Mouse (Mus musculus) kidney, embryonic 16.5 days (tissue): Measurements from ENCODE around the gene Kifc3. TPM values are rescaled to one million over a fixed set of nuclear protein-coding genes. Genes with fewer than 3 reads are reported as not detected.

Source experiments
- ATAC-seq: fragments of 200-750 bp; cut with Nextera tagmentation; 2 replicates; pipeline ENCODE4 v1.8.0; 2017; ENCODE audit warnings: moderate TSS enrichment; ENCODE audit not compliant: low FRiP score, low TSS enrichment
- H3K27ac ChIP-seq: fragments of 300-500 bp; sonication (generic); 2 replicates; pipeline ENCODE4 v1.5.1; 2014; ENCODE audit warnings: low read length
- H3K27me3 ChIP-seq: fragments of 300-500 bp; sonication (generic); 2 replicates; pipeline ENCODE4 v1.6.1; 2014; ENCODE audit warnings: low read length, control low read depth, mixed read lengths; ENCODE audit not compliant: insufficient read depth
- H3K36me3 ChIP-seq: fragments of 300-500 bp; sonication (generic); 2 replicates; pipeline ENCODE4 v1.6.1; 2014; ENCODE audit warnings: low read length, control low read depth, mixed read lengths; ENCODE audit not compliant: insufficient read depth
- H3K4me1 ChIP-seq: fragments of 300-500 bp; sonication (generic); 2 replicates; pipeline ENCODE4 v1.6.1; 2014; ENCODE audit warnings: low read length, control low read depth, mixed read lengths; ENCODE audit not compliant: insufficient read depth
- H3K4me2 ChIP-seq: fragments of 300-500 bp; sonication (generic); replicated peaks from 2 replicates; pipeline ENCODE4 v1.6.1; 2014; ENCODE audit warnings: low read depth, low read length
- H3K4me3 ChIP-seq: fragments of 300-500 bp; sonication (generic); 2 replicates; pipeline ENCODE4 v1.5.1; 2014; ENCODE audit warnings: mild to moderate bottlenecking, low read length
- H3K9ac ChIP-seq: fragments of 300-500 bp; sonication (generic); replicated peaks from 2 replicates; pipeline ENCODE4 v1.6.1; 2014; ENCODE audit warnings: low read length
- H3K9me3 ChIP-seq: fragments of 300-500 bp; sonication (generic); 2 replicates; pipeline ENCODE4 v1.6.1; 2016; ENCODE audit warnings: low read length, control low read depth
- WGBS: fragments of 180-500 bp; shearing (Covaris S2); extraction: QIAGEN DNeasy Blood & Tissue Kit; methylation state at CpG from one replicate; pipeline ENCODE4 v1.1.7; 2014; 5-methylcytosine and 5-hydroxymethylcytosine counted together
- polyA plus RNA-seq: library from polyadenylated mRNA; unstranded; fragments of >200 nt; fragmentation: Nextera tagmentation; extraction: Ambion mirVana; gene quantifications from 2 replicates; pipeline ENCODE4 v1.2.1, GENCODE M21; 2015

Gene Kifc3
- polyA plus RNA-seq, 1 experiment from 2014 or later: 37.7 TPM

DNA sequence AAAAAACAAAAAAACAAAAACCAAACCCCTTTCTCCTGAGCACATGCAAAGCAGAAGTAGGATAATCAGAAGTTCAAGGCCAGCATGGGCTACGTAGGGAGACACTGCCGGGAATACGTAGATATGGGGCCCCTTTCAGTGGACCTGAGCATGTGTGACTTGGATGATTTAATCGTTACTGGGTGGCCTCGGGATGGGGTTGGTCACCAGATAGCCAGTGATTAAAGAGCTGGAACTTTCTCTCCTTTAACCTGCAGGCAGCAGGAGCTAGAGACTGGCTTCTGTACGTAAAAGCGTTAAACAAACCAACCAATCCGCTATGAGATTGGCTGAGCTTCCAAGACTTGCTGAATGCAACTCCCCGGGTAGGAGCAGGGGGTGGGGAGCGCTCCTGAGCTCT lies 17.5 kb downstream of the Kifc3 start:
- Histone ChIP-seq H3K9me3 (no peaks in the 10 kb centered on the region), H3K27ac (no peak overlapping the region), H3K27me3 (no peaks in the 10 kb centered on the region), H3K4me2 (no peak overlapping the region), H3K4me3 (no peak overlapping the region), H3K4me1 (peaks cover 8% of the 10 kb centered on the region; the same call in 1 of the 2 replicates), H3K9ac (no peak overlapping the region), H3K36me3 (no peaks in the 10 kb centered on the region)
- no peak for ATAC-seq
- 36% methylated on average over 10 of the region's 10 CpGs for WGBS

GRCm38 (mm10) chr8:95184171-95184570 lies 18.4 kb downstream of the Kifc3 start:
- no peak for ATAC-seq
- Histone ChIP-seq H3K9me3 (no peaks in the 10 kb centered on the region), H3K27me3 (no peaks in the 10 kb centered on the region), H3K36me3 (no peaks in the 10 kb centered on the region), H3K4me1 (peaks cover 8% of the 10 kb centered on the region; the same call in 1 of the 2 replicates), H3K4me2 (no peak overlapping the region), H3K27ac (no peak overlapping the region), H3K4me3 (no peak overlapping the region), H3K9ac (no peak overlapping the region)
- 84% methylated on average over 12 of the region's 12 CpGs for WGBS

- ATAC-seq: no peak
- no peak overlapping the region for H3K4me3 ChIP-seq
- no peak overlapping the region for H3K27ac ChIP-seq
- H3K9ac ChIP-seq: no peak overlapping the region
- H3K4me2 ChIP-seq: no peak overlapping the region
- no peaks in the 10 kb centered on the region for H3K27me3 ChIP-seq
- no peaks in the 10 kb centered on the region for H3K4me1 ChIP-seq
- no peaks in the 10 kb centered on the region for H3K36me3 ChIP-seq
- 73% methylated on average over 7 of the region's 7 CpGs for WGBS
- no peaks in the 10 kb centered on the region for H3K9me3 ChIP-seq
These were observed 20.8 kb downstream of the Kifc3 start for GRCm38 (mm10) chr8:95181850-95182249.

DNA sequence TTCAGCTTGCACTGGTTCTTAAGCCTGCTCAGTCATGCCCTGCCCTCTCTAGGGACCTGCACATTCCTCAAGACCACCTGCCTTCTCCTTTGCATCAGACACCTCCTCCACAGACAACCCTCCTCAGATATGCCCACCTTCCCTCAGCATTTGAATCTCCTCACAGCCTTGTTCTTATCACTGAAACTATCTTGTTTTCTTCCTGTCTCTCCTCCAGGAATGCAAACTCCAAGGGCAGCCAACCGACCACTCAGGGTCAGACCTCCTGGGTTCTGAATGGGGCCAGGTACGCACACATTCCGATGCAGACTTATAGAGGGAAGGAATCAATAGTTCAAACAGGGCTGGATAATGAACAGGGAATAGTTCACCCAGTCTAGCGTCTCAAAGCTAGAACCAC lies 24.4 kb downstream of the Kifc3 start:
- 60% methylated on average over 4 of the region's 4 CpGs for WGBS
- no peaks in the 10 kb centered on the region for H3K36me3 ChIP-seq
- H3K4me3 ChIP-seq: no peak overlapping the region
- no peaks in the 10 kb centered on the region for H3K9me3 ChIP-seq
- ATAC-seq: no peak
- no peaks in the 10 kb centered on the region for H3K4me1 ChIP-seq
- no peak overlapping the region for H3K9ac ChIP-seq
- H3K27ac ChIP-seq: no peak overlapping the region
- H3K27me3 ChIP-seq: no peaks in the 10 kb centered on the region
- H3K4me2 ChIP-seq: no peak overlapping the region

DNA sequence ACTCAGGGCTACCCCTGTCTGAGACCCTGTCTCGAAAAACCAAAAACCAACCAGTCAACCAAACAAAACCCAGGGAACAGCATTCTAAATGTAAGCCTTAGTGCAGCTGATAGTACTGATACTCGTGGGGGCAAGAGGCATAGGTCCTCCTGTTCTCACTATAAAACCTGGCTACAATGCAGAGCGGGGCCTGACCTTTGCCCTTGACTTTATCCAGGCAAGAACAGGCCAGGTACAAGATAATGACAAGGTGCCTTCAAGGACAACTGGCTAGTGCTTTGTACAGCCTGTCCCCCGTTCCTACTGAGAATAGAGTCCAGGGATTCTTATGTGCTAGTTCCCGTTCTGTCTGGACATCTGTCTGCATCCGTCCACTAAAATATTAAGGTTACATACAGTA lies 25.6 kb downstream of the Kifc3 start:
- no peak for ATAC-seq
- 83% methylated on average over 6 of the region's 6 CpGs for WGBS

GRCm38 (mm10) chr8:95175808-95176207 lies 26.8 kb downstream of the Kifc3 start:
- Histone ChIP-seq H3K36me3 (no peaks in the 10 kb centered on the region), H3K4me1 (no peaks in the 10 kb centered on the region), H3K9ac (no peak overlapping the region), H3K9me3 (no peaks in the 10 kb centered on the region), H3K4me3 (no peak overlapping the region), H3K27me3 (no peaks in the 10 kb centered on the region), H3K4me2 (no peak overlapping the region), H3K27ac (no peak overlapping the region)
- WGBS: 66% methylated on average over 18 of the region's 18 CpGs
- no peak for ATAC-seq

More for the DNA sequence above, 25.6 kb downstream of the Kifc3 start:
- H3K4me1 ChIP-seq: no peaks in the 10 kb centered on the region
- H3K4me3 ChIP-seq: no peak overlapping the region
- H3K27ac ChIP-seq: no peak overlapping the region
- no peaks in the 10 kb centered on the region for H3K36me3 ChIP-seq
- H3K9me3 ChIP-seq: no peaks in the 10 kb centered on the region
- no peak overlapping the region for H3K9ac ChIP-seq
- H3K27me3 ChIP-seq: no peaks in the 10 kb centered on the region
- no peak overlapping the region for H3K4me2 ChIP-seq

DNA sequence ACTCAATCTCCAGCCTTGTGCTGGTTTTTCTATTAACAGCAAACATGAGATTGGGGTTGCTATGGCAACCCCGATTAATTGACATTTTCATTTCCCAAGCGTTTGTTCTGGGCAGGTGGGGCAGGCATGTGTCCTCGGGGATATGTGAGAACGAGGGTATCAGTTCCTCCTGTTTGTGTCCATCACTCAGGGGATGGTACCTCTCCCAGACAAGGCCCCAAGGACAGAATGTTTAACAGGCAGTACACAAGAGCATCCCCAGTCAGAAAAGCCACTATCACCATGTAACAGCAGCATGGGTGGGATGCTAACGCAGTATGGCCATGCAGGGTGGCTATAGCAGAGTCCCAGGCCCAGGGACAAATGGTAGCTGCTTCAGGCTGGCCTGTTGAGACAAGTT lies 27.3 kb downstream of the Kifc3 start:
- Histone ChIP-seq H3K4me3 (no peak overlapping the region), H3K9me3 (no peaks in the 10 kb centered on the region), H3K27me3 (no peaks in the 10 kb centered on the region), H3K9ac (no peak overlapping the region), H3K4me1 (no peaks in the 10 kb centered on the region), H3K4me2 (no peak overlapping the region), H3K27ac (no peak overlapping the region), H3K36me3 (no peaks in the 10 kb centered on the region)
- ATAC-seq: no peak
- 46% methylated on average over 5 of the region's 5 CpGs for WGBS

- 57% methylated on average over 5 of the region's 5 CpGs for WGBS
- ATAC-seq: no peak
- no peaks in the 10 kb centered on the region for H3K9me3 ChIP-seq
These were observed 30.2 kb downstream of the Kifc3 start for GRCm38 (mm10) chr8:95172433-95172832.

DNA sequence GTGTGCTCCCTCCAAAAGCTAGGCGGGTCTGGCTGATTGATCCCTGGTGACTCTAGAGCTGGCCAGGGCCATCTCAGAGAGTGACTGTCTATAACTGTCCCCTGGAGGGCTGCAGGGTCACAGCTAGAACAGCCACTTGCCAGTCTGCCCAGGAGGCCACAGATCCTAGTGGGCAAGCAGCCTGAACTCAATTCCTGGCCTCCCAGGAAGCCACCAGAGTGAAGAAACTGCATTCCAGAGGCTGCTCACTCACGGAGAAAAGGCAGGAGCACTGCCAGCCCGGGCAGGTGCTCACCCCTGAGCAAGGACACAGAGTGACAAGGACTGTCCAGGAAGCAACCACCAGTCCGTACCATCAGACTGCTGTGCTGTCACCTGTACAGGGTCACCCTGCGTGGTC lies 34.9 kb downstream of the Kifc3 start:
- H3K4me3 ChIP-seq: no peak overlapping the region
- WGBS: 78% methylated on average over 5 of the region's 5 CpGs
- no peak overlapping the region for H3K4me2 ChIP-seq
- no peaks in the 10 kb centered on the region for H3K9me3 ChIP-seq
- H3K27ac ChIP-seq: no peak overlapping the region
- H3K9ac ChIP-seq: no peak overlapping the region
- no peaks in the 10 kb centered on the region for H3K27me3 ChIP-seq
- 0 out of 2 replicates have a peak, but pooled peaks cover 6% of the 10 kb centered on the region for H3K4me1 ChIP-seq
- ATAC-seq: no peak; the same call in 1 of the 2 replicates
- no peaks in the 10 kb centered on the region for H3K36me3 ChIP-seq

More at GRCm38 (mm10) chr8:95172433-95172832, 30.2 kb downstream of the Kifc3 start:
- Histone ChIP-seq H3K4me3 (no peak overlapping the region), H3K27ac (no peak overlapping the region), H3K4me2 (no peak overlapping the region), H3K4me1 (no peaks in the 10 kb centered on the region), H3K9ac (no peak overlapping the region), H3K36me3 (no peaks in the 10 kb centered on the region), H3K27me3 (no peaks in the 10 kb centered on the region)

GRCm38 (mm10) chr8:95166400-95166799 lies 36.2 kb downstream of the Kifc3 start:
- Histone ChIP-seq H3K9ac (no peak overlapping the region), H3K4me2 (no peak overlapping the region), H3K27me3 (no peaks in the 10 kb centered on the region), H3K4me3 (no peak overlapping the region), H3K27ac (no peak overlapping the region), H3K4me1 (0 out of 2 replicates have a peak, but pooled peaks cover 6% of the 10 kb centered on the region), H3K9me3 (no peaks in the 10 kb centered on the region), H3K36me3 (no peaks in the 10 kb centered on the region)
- 86% methylated on average over 7 of the region's 7 CpGs for WGBS
- no peak for ATAC-seq
